Mouse (Mus musculus) midbrain, postnatal 0 days (tissue): ENCODE measurements at regions not wholly inside any gene's neighbourhood (a gene's known extent, or its start where the extent isn't known, plus 50 kb on each side); places are given as distances from the start of the nearest gene placed in this dataset.

Source experiments
- ATAC-seq: fragments of 200-750 bp; cut with Nextera tagmentation; 2 replicates; pipeline ENCODE4 v1.8.0; 2017; ENCODE audit warnings: moderate number of reproducible peaks, mild to moderate bottlenecking, moderate TSS enrichment, moderate library complexity; ENCODE audit not compliant: low FRiP score
- DNase-seq: peaks from one replicate; pipeline ENCODE4 v3.0.0-alpha.2; 2015; ENCODE audit warnings: low spot score
- H3K27ac ChIP-seq: fragments of 300-500 bp; sonication (generic); 2 replicates; pipeline ENCODE4 v1.5.1; 2014; ENCODE audit warnings: low read depth, mild to moderate bottlenecking, low read length, mixed read lengths
- H3K27me3 ChIP-seq: fragments of 300-500 bp; sonication (generic); 2 replicates; pipeline ENCODE4 v1.6.1; 2014; ENCODE audit warnings: low read length, control low read depth, mixed read lengths; ENCODE audit not compliant: insufficient read depth
- H3K36me3 ChIP-seq: fragments of 300-500 bp; sonication (generic); 2 replicates; pipeline ENCODE4 v1.6.1; 2014; ENCODE audit warnings: low read length, control low read depth, mixed read lengths; ENCODE audit not compliant: insufficient read depth
- H3K4me1 ChIP-seq: fragments of 300-500 bp; sonication (generic); 2 replicates; pipeline ENCODE4 v1.6.1; 2014; ENCODE audit warnings: mild to moderate bottlenecking, control low read depth, antibody characterized with exemption, low read length, mixed read lengths; ENCODE audit not compliant: insufficient read depth
- H3K4me2 ChIP-seq: fragments of 300-500 bp; sonication (generic); 2 replicates; pipeline ENCODE4 v1.6.1; 2014; ENCODE audit warnings: low read depth, mild to moderate bottlenecking, low read length, mixed read lengths; ENCODE audit not compliant: poor library complexity, severe bottlenecking
- H3K4me3 ChIP-seq: fragments of 300-500 bp; sonication (generic); 2 replicates; pipeline ENCODE4 v1.5.1; 2014; ENCODE audit warnings: low read depth, mild to moderate bottlenecking, low read length, moderate library complexity
- H3K9ac ChIP-seq: fragments of 300-500 bp; sonication (generic); replicated peaks from 2 replicates; pipeline ENCODE4 v1.6.1; 2014; ENCODE audit warnings: mild to moderate bottlenecking, low read length, moderate library complexity, mixed read lengths; ENCODE audit not compliant: poor library complexity, severe bottlenecking
- H3K9me3 ChIP-seq: fragments of 300-500 bp; sonication (generic); 2 replicates; pipeline ENCODE4 v1.6.1; 2016; ENCODE audit warnings: low read length, control low read depth
- CTCF ChIP-seq: IDR thresholded peaks from 2 replicates; pipeline ENCODE4 v1.5.1; 2016; ENCODE audit warnings: antibody characterized with exemption, mild to moderate bottlenecking
- WGBS: fragments of 180-500 bp; shearing (Covaris S2); extraction: QIAGEN DNeasy Blood & Tissue Kit; methylation state at CpG from one replicate; pipeline ENCODE4 v1.1.7; 2014; 5-methylcytosine and 5-hydroxymethylcytosine counted together

DNA sequence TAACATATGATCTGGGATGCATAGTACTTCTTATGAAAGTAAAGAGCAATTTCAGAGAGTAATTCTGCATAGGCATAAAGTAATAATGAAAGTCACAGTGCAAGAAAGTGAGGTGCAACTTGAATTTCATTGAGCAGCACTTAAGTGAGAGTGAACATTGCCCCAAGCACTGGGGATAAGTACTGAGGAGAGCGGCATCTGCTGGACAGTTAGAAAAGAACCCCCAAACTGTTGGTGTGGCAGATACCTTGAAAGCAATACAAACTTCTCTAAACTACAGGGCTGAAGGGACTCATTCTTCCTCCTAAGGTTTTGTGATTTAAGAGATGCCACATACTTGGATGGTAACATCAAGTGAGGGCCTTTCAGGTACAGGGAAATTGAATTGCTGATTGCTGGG lies 56.4 kb upstream of the Olfr1322 start:
- peak; percentile 30 for TF ChIP-seq CTCF
- no peak for DNase-seq
- H3K4me1 ChIP-seq, result no peaks in the 10 kb centered on the region
- no peak overlapping the region for H3K4me2 ChIP-seq
- no peak overlapping the region for H3K4me3 ChIP-seq
- H3K9me3 ChIP-seq, result no peaks in the 10 kb centered on the region
- WGBS, result 42% methylated on average over 1 of the region's 1 CpGs
- H3K27me3 ChIP-seq, result no peaks in the 10 kb centered on the region
- ATAC-seq, result no peak
- H3K36me3 ChIP-seq, result no peaks in the 10 kb centered on the region
- no peak overlapping the region for H3K27ac ChIP-seq
- no peak overlapping the region for H3K9ac ChIP-seq
